ENCODE assay signal across 8 mouse cellular contexts in genomic region chr6:85333732-85334131, GRCm38 (mm10). TPM values are rescaled to one million over a fixed set of nuclear protein-coding genes. Genes with fewer than 3 reads are reported as not detected.
DNase-seq lines count a peak whose midpoint lies in the region; ATAC-seq lines count a peak whose summit lies in the region.

No protein-coding gene starts in this region.

- H3K9ac ChIP-seq in kidney, embryonic 16.5 days (replicated peaks; ENCODE audit: low read length) = peak overlapping the region; percentile 86
- peak overlapping the region; percentile 82 for H3K9ac ChIP-seq in forebrain, embryonic 12.5 days
- peak overlapping the region; percentile 67 for H3K9ac ChIP-seq in liver, embryonic 12.5 days
- peak overlapping the region; percentile 65; the same call in 1 of the 2 replicates for H3K9ac ChIP-seq in neural tube, embryonic 12.5 days

- no peak for DNase-seq in kidney, postnatal 14 days
- DNase-seq in MN1 (ENCODE audit: low spot score) = peak; percentile 54
- no peak for DNase-seq in frontal cortex, postnatal 10 days (ENCODE audit: low spot score in 2 of 2)
- DNase-seq in c-Kit-positive CD71-positive TER-119-positive erythroid progenitor cells, embryonic 14.5 days (ENCODE audit: low spot score) = no peak

- peak overlapping the region; percentile 98 for H3K4me2 ChIP-seq in kidney, embryonic 16.5 days (replicated peaks; ENCODE audit: low read depth, low read length)
- H3K4me2 ChIP-seq in forebrain, embryonic 12.5 days = peak overlapping the region; percentile 92
- H3K4me2 ChIP-seq in liver, embryonic 12.5 days = peak overlapping the region; percentile 89
- peak overlapping the region; percentile 97 for H3K4me2 ChIP-seq in neural tube, embryonic 12.5 days (replicated peaks)

- ATAC-seq in kidney, embryonic 16.5 days (ENCODE audit: low FRiP score, low TSS enrichment) = no peak
- ATAC-seq in forebrain, embryonic 12.5 days (ENCODE audit: low FRiP score) = no peak
- ATAC-seq in liver, embryonic 12.5 days = peak; percentile 1
- ATAC-seq in neural tube, embryonic 12.5 days (ENCODE audit: low FRiP score, low read depth) = peak; percentile 2; the same call in 1 of the 2 replicates

- WGBS in kidney, embryonic 16.5 days = 4% methylated on average over 13 of the region's 13 CpGs
- 4% methylated on average over 13 of the region's 13 CpGs for WGBS in forebrain, embryonic 12.5 days
- WGBS in liver, embryonic 12.5 days (ENCODE audit: insufficient replicate concordance) = 3% methylated on average over 13 of the region's 13 CpGs
- 3% methylated on average over 13 of the region's 13 CpGs for WGBS in neural tube, embryonic 12.5 days

- peaks cover 21% of the 10 kb centered on the region for H3K4me1 ChIP-seq in kidney, embryonic 16.5 days (ENCODE audit: insufficient read depth, low read length)
- H3K4me1 ChIP-seq in forebrain, embryonic 12.5 days = peaks cover 8% of the 10 kb centered on the region
- H3K4me1 ChIP-seq in liver, embryonic 12.5 days = peaks cover 15% of the 10 kb centered on the region
- H3K4me1 ChIP-seq in neural tube, embryonic 12.5 days = peaks cover 11% of the 10 kb centered on the region

- no peaks in the 10 kb centered on the region for H3K36me3 ChIP-seq in kidney, embryonic 16.5 days (ENCODE audit: insufficient read depth, low read length)
- no peaks in the 10 kb centered on the region for H3K36me3 ChIP-seq in forebrain, embryonic 12.5 days (replicated peaks)
- H3K36me3 ChIP-seq in liver, embryonic 12.5 days = no peaks in the 10 kb centered on the region
- H3K36me3 ChIP-seq in neural tube, embryonic 12.5 days = no peaks in the 10 kb centered on the region

- H3K4me3 ChIP-seq in kidney, embryonic 16.5 days (ENCODE audit: low read length) = peak overlapping the region; percentile 86
- peak overlapping the region; percentile 71 for H3K4me3 ChIP-seq in forebrain, embryonic 12.5 days (replicated peaks)
- H3K4me3 ChIP-seq in liver, embryonic 12.5 days = peak overlapping the region; percentile 62
- H3K4me3 ChIP-seq in neural tube, embryonic 12.5 days = peak overlapping the region; percentile 61

- no peaks in the 10 kb centered on the region for H3K27me3 ChIP-seq in kidney, embryonic 16.5 days (ENCODE audit: insufficient read depth, low read length)
- peaks cover 20% of the 10 kb centered on the region for H3K27me3 ChIP-seq in forebrain, embryonic 12.5 days
- H3K27me3 ChIP-seq in liver, embryonic 12.5 days (replicated peaks) = peaks cover 57% of the 10 kb centered on the region
- peaks cover 23% of the 10 kb centered on the region for H3K27me3 ChIP-seq in neural tube, embryonic 12.5 days (replicated peaks)

- peak overlapping the region; percentile 96 for H3K27ac ChIP-seq in kidney, embryonic 16.5 days (ENCODE audit: low read length)
- H3K27ac ChIP-seq in forebrain, embryonic 12.5 days = peak overlapping the region; percentile 93; the same call in 1 of the 2 replicates
- H3K27ac ChIP-seq in liver, embryonic 12.5 days = no peak overlapping the region
- H3K27ac ChIP-seq in neural tube, embryonic 12.5 days = no peak overlapping the region

- no peaks in the 10 kb centered on the region for H3K9me3 ChIP-seq in kidney, embryonic 16.5 days (ENCODE audit: low read length)
- H3K9me3 ChIP-seq in forebrain, embryonic 12.5 days = no peaks in the 10 kb centered on the region
- H3K9me3 ChIP-seq in liver, embryonic 12.5 days (replicated peaks) = no peaks in the 10 kb centered on the region
- H3K9me3 ChIP-seq in neural tube, embryonic 12.5 days = no peaks in the 10 kb centered on the region

RNA-seq across cellular contexts. Expression of gene Sfxn5, which starts 0.5 kb away (rescaled TPM):
- 9.2 and 13.8 TPM in 2 replicates for polyA plus RNA-seq in kidney, embryonic 16.5 days (2015; fragmentation: Nextera tagmentation; extraction: Ambion mirVana)
- 16.8 and 17.2 TPM in 2 replicates for polyA plus RNA-seq in forebrain, embryonic 12.5 days (2016; fragmentation: Nextera tagmentation; extraction: Ambion mirVana)
- polyA plus RNA-seq in liver, embryonic 12.5 days (2016; fragmentation: Nextera tagmentation; extraction: Ambion mirVana) = 2.6 and 3.1 TPM in 2 replicates
- 9.1 and 11.7 TPM in 2 replicates for polyA plus RNA-seq in neural tube, embryonic 12.5 days (2016; fragmentation: Nextera tagmentation; extraction: Ambion mirVana)

RNA-seq across cellular contexts. Expression of gene Rab11fip5, which starts 40.7 kb away (rescaled TPM):
- polyA plus RNA-seq in kidney, embryonic 16.5 days (2015; fragmentation: Nextera tagmentation; extraction: Ambion mirVana) = 16.5 and 18.9 TPM in 2 replicates
- 6.8 and 8.2 TPM in 2 replicates for polyA plus RNA-seq in forebrain, embryonic 12.5 days (2016; fragmentation: Nextera tagmentation; extraction: Ambion mirVana)
- polyA plus RNA-seq in liver, embryonic 12.5 days (2016; fragmentation: Nextera tagmentation; extraction: Ambion mirVana) = 0.68 and 0.79 TPM in 2 replicates
- polyA plus RNA-seq in neural tube, embryonic 12.5 days (2016; fragmentation: Nextera tagmentation; extraction: Ambion mirVana) = 9.0 and 9.4 TPM in 2 replicates

Comparison
In these comparisons a context has a peak if more than half of its experiments do, and no peak if none do; other contexts are left out.
1. ATAC-seq: peak in liver, embryonic 12.5 days (single experiment) and neural tube, embryonic 12.5 days (single experiment); none in kidney, embryonic 16.5 days (single experiment) and forebrain, embryonic 12.5 days (single experiment).
2. H3K27ac ChIP-seq: peak in kidney, embryonic 16.5 days (single experiment) and forebrain, embryonic 12.5 days (single experiment); none in liver, embryonic 12.5 days (single experiment) and neural tube, embryonic 12.5 days (single experiment).
3. Peak in every context shown above with its lines, with median percentiles within 50 percentile points of each other: H3K4me2 ChIP-seq, H3K4me3 ChIP-seq and H3K9ac ChIP-seq.